ENCODE assay signal across 7 mouse cellular contexts in genomic region chr8:23531551-23532142, GRCm38 (mm10).
DNase-seq lines count a peak whose midpoint lies in the region; ATAC-seq and TF ChIP-seq lines count a peak whose summit lies in the region.

No protein-coding gene starts in this region.

- ATAC-seq in intestine, postnatal 0 days = no peak
- ATAC-seq in limb, embryonic 11.5 days (ENCODE audit: insufficient number of reproducible peaks, low FRiP score, low TSS enrichment, low read depth) = 0 out of 2 replicates have a peak, but pooled peaks have one; percentile 35
- ATAC-seq in neural tube, embryonic 13.5 days (ENCODE audit: low read depth) = peak; percentile 65; the same call in 1 of the 2 replicates
- no peak for ATAC-seq in megakaryocyte, adult 5-6 weeks (ENCODE audit: poor library complexity, severe bottlenecking)

- 53% methylated on average over 10 of the region's 10 CpGs for WGBS in embryonic facial prominence, embryonic 10.5 days
- 48% methylated on average over 10 of the region's 10 CpGs for WGBS in intestine, postnatal 0 days
- 49% methylated on average over 10 of the region's 10 CpGs for WGBS in limb, embryonic 11.5 days
- WGBS in neural tube, embryonic 13.5 days = 57% methylated on average over 10 of the region's 10 CpGs

- H3K4me1 ChIP-seq in embryonic facial prominence, embryonic 10.5 days = no peaks in the 10 kb centered on the region
- H3K4me1 ChIP-seq in intestine, postnatal 0 days (replicated peaks; ENCODE audit: control insufficient read depth, insufficient read depth, low read length) = no peaks in the 10 kb centered on the region
- H3K4me1 ChIP-seq in limb, embryonic 11.5 days (ENCODE audit: control insufficient read depth, insufficient read depth, low read length) = no peaks in the 10 kb centered on the region
- H3K4me1 ChIP-seq in neural tube, embryonic 13.5 days (replicated peaks) = no peaks in the 10 kb centered on the region

- H3K4me2 ChIP-seq in intestine, postnatal 0 days (replicated peaks; ENCODE audit: low read depth) = no peak overlapping the region
- H3K4me2 ChIP-seq in limb, embryonic 11.5 days (ENCODE audit: low read depth, severe bottlenecking) = no peak overlapping the region
- H3K4me2 ChIP-seq in neural tube, embryonic 13.5 days = no peak overlapping the region

- peak; percentile 47 for DNase-seq in 3T3-L1 (ENCODE audit: low read depth, low spot score)
- DNase-seq in Muller cell, postnatal 12 days (ENCODE audit: inconsistent ontology term) = peak; percentile 42
- DNase-seq in embryonic facial prominence, embryonic 10.5 days (ENCODE audit: low spot score) = peak; percentile 79
- peak; percentile 80 for DNase-seq in limb, embryonic 11.5 days (ENCODE audit: low spot score)

- H3K27ac ChIP-seq in embryonic facial prominence, embryonic 10.5 days (replicated peaks) = peak overlapping the region; percentile 48; the same call in 1 of the 2 replicates
- no peak overlapping the region for H3K27ac ChIP-seq in intestine, postnatal 0 days (ENCODE audit: low read depth, low read length)
- H3K27ac ChIP-seq in limb, embryonic 11.5 days (replicated peaks; ENCODE audit: low read depth, low read length) = no peak overlapping the region
- no peak overlapping the region for H3K27ac ChIP-seq in neural tube, embryonic 13.5 days (replicated peaks)

- H3K36me3 ChIP-seq in embryonic facial prominence, embryonic 10.5 days (replicated peaks) = no peaks in the 10 kb centered on the region
- H3K36me3 ChIP-seq in intestine, postnatal 0 days (ENCODE audit: control insufficient read depth, insufficient read depth) = no peaks in the 10 kb centered on the region
- H3K36me3 ChIP-seq in limb, embryonic 11.5 days (ENCODE audit: control insufficient read depth, insufficient read depth, low read length) = no peaks in the 10 kb centered on the region
- H3K36me3 ChIP-seq in neural tube, embryonic 13.5 days = no peaks in the 10 kb centered on the region

- H3K9ac ChIP-seq in intestine, postnatal 0 days (ENCODE audit: low read depth, low read length) = no peak overlapping the region
- no peak overlapping the region for H3K9ac ChIP-seq in limb, embryonic 11.5 days (ENCODE audit: low read length)
- no peak overlapping the region for H3K9ac ChIP-seq in neural tube, embryonic 13.5 days

- H3K27me3 ChIP-seq in embryonic facial prominence, embryonic 10.5 days (replicated peaks; ENCODE audit: low read depth, poor library complexity, severe bottlenecking) = no peaks in the 10 kb centered on the region
- no peaks in the 10 kb centered on the region for H3K27me3 ChIP-seq in intestine, postnatal 0 days (replicated peaks; ENCODE audit: control insufficient read depth, insufficient read depth, low read length)
- no peaks in the 10 kb centered on the region for H3K27me3 ChIP-seq in limb, embryonic 11.5 days (ENCODE audit: control insufficient read depth, insufficient read depth, low read length)
- H3K27me3 ChIP-seq in neural tube, embryonic 13.5 days = no peaks in the 10 kb centered on the region

- TF ChIP-seq CTCF in intestine, postnatal 0 days (IDR thresholded peaks at IDR 0.05; ENCODE audit: low read depth) = peak; percentile 76

- no peaks in the 10 kb centered on the region for H3K9me3 ChIP-seq in embryonic facial prominence, embryonic 10.5 days
- no peaks in the 10 kb centered on the region for H3K9me3 ChIP-seq in intestine, postnatal 0 days (ENCODE audit: control insufficient read depth)
- no peaks in the 10 kb centered on the region for H3K9me3 ChIP-seq in limb, embryonic 11.5 days (ENCODE audit: control insufficient read depth, low read length)
- H3K9me3 ChIP-seq in neural tube, embryonic 13.5 days = 0 out of 2 replicates have a peak, but pooled peaks cover 3% of the 10 kb centered on the region

- no peak overlapping the region for H3K4me3 ChIP-seq in embryonic facial prominence, embryonic 10.5 days
- H3K4me3 ChIP-seq in intestine, postnatal 0 days (ENCODE audit: low read depth, low read length) = no peak overlapping the region
- no peak overlapping the region for H3K4me3 ChIP-seq in limb, embryonic 11.5 days (ENCODE audit: low read depth, low read length)
- no peak overlapping the region for H3K4me3 ChIP-seq in neural tube, embryonic 13.5 days

Comparison
In these comparisons a context has a peak if more than half of its experiments do, and no peak if none do; other contexts are left out.
1. ATAC-seq: peak in limb, embryonic 11.5 days (single experiment) and neural tube, embryonic 13.5 days (single experiment); none in intestine, postnatal 0 days (single experiment) and megakaryocyte, adult 5-6 weeks (single experiment).
2. Peak in every context shown above with its lines, with median percentiles within 50 percentile points of each other: DNase-seq.